Mouse (Mus musculus) limb, embryonic 13.5 days (tissue): ENCODE measurements around the gene Glyr1. TPM values are rescaled to one million over a fixed set of nuclear protein-coding genes. Genes with fewer than 3 reads are reported as not detected.

Experiments
- ATAC-seq: fragments of 200-750 bp; cut with Nextera tagmentation; 2 replicates; pipeline ENCODE4 v1.8.0; 2017; ENCODE audit warnings: low read depth, moderate number of reproducible peaks, moderate TSS enrichment; ENCODE audit not compliant: low FRiP score
- H3K27ac ChIP-seq: fragments of 300-500 bp; sonication (generic); 2 replicates; pipeline ENCODE4 v1.5.1; 2015; ENCODE audit warnings: inconsistent platforms, mild to moderate bottlenecking, moderate library complexity
- H3K27me3 ChIP-seq: fragments of 300-500 bp; sonication (generic); 2 replicates; pipeline ENCODE4 v1.6.1; 2015; ENCODE audit warnings: mild to moderate bottlenecking, inconsistent platforms
- H3K36me3 ChIP-seq: fragments of 300-500 bp; sonication (generic); 2 replicates; pipeline ENCODE4 v1.6.1; 2015; ENCODE audit warnings: inconsistent platforms, mild to moderate bottlenecking, moderate library complexity
- H3K4me1 ChIP-seq: fragments of 300-500 bp; sonication (generic); 2 replicates; pipeline ENCODE4 v1.6.1; 2015; ENCODE audit warnings: inconsistent platforms
- H3K4me2 ChIP-seq: fragments of 300-500 bp; sonication (generic); replicated peaks from 2 replicates; pipeline ENCODE4 v1.6.1; 2015; ENCODE audit warnings: inconsistent platforms, mild to moderate bottlenecking, moderate library complexity
- H3K4me3 ChIP-seq: fragments of 300-500 bp; sonication (generic); 2 replicates; pipeline ENCODE4 v1.5.1; 2015; ENCODE audit warnings: moderate library complexity, mild to moderate bottlenecking, inconsistent platforms
- H3K9ac ChIP-seq: fragments of 300-500 bp; sonication (generic); 2 replicates; pipeline ENCODE4 v1.6.1; 2015; ENCODE audit warnings: mild to moderate bottlenecking, inconsistent platforms
- H3K9me3 ChIP-seq: fragments of 300-500 bp; sonication (generic); 2 replicates; pipeline ENCODE4 v1.6.1; 2016; ENCODE audit warnings: inconsistent platforms
- WGBS: fragments of 180-500 bp; shearing (Covaris S2); methylation state at CpG from one replicate; pipeline ENCODE4 v1.1.7; 2015; 5-methylcytosine and 5-hydroxymethylcytosine counted together
- polyA plus RNA-seq: library from polyadenylated mRNA; unstranded; fragments of >200 nt; fragmentation: Nextera tagmentation; extraction: Ambion mirVana; gene quantifications from 2 replicates; pipeline ENCODE4 v1.2.1, GENCODE M21; 2015

Gene Glyr1
- polyA plus RNA-seq, 1 experiment from 2014 or later = 150 TPM

GRCm38 (mm10) chr16:5008076-5008475 lies 41.6 kb downstream of the Glyr1 start:
- peaks cover 10% of the 10 kb centered on the region for H3K4me1 ChIP-seq
- no peak overlapping the region for H3K9ac ChIP-seq
- H3K27ac ChIP-seq = no peak overlapping the region
- 79% methylated on average over 12 of the region's 12 CpGs for WGBS
- H3K9me3 ChIP-seq = no peaks in the 10 kb centered on the region
- H3K4me3 ChIP-seq = no peak overlapping the region
- H3K36me3 ChIP-seq = peaks cover 16% of the 10 kb centered on the region; the same call in 1 of the 2 replicates
- H3K27me3 ChIP-seq = no peaks in the 10 kb centered on the region
- H3K4me2 ChIP-seq = no peak overlapping the region
- ATAC-seq = no peak

- no peak overlapping the region for H3K9ac ChIP-seq
- no peak overlapping the region for H3K27ac ChIP-seq
- no peak for ATAC-seq
- H3K36me3 ChIP-seq = peaks cover 16% of the 10 kb centered on the region; the same call in 1 of the 2 replicates
- H3K4me3 ChIP-seq = no peak overlapping the region
- H3K9me3 ChIP-seq = no peaks in the 10 kb centered on the region
- peaks cover 6% of the 10 kb centered on the region for H3K4me1 ChIP-seq
- H3K4me2 ChIP-seq = no peak overlapping the region
- 48% methylated on average over 6 of the region's 6 CpGs for WGBS
- no peaks in the 10 kb centered on the region for H3K27me3 ChIP-seq
Observed at GRCm38 (mm10) chr16:5007492-5007891, 42.2 kb downstream of the Glyr1 start.

GRCm38 (mm10) chr16:5007067-5007466 lies 42.6 kb downstream of the Glyr1 start, which contains the start of gene Smim22:
Gene Smim22, plus strand, starts transcription at chr16:5007288.
- no peak for ATAC-seq
- Histone ChIP-seq H3K9me3 (no peaks in the 10 kb centered on the region), H3K36me3 (peaks cover 16% of the 10 kb centered on the region; the same call in 1 of the 2 replicates), H3K9ac (no peak within 1 kb of the TSS), H3K4me2 (no peak within 1 kb of the TSS), H3K4me1 (peaks cover 1% of the 10 kb centered on the region), H3K27me3 (no peaks in the 10 kb centered on the region), H3K4me3 (no peak within 1 kb of the TSS), H3K27ac (no peak within 1 kb of the TSS)
- 38% methylated on average over 5 of the region's 5 CpGs for WGBS

- H3K4me2 ChIP-seq = no peak overlapping the region
- no peaks in the 10 kb centered on the region for H3K9me3 ChIP-seq
- no peak for ATAC-seq
- no peaks in the 10 kb centered on the region for H3K27me3 ChIP-seq
- H3K9ac ChIP-seq = no peak overlapping the region
- H3K4me3 ChIP-seq = no peak overlapping the region
- peaks cover 5% of the 10 kb centered on the region; the same call in 1 of the 2 replicates for H3K4me1 ChIP-seq
- H3K36me3 ChIP-seq = no peaks in the 10 kb centered on the region
- H3K27ac ChIP-seq = no peak overlapping the region
- 66% methylated on average over 3 of the region's 3 CpGs for WGBS
Observed at GRCm38 (mm10) chr16:5000611-5001010, 49.1 kb downstream of the Glyr1 start.

GRCm38 (mm10) chr16:4998984-4999383 lies 50.7 kb downstream of the Glyr1 start:
- Histone ChIP-seq H3K27ac (no peak overlapping the region), H3K4me3 (no peak overlapping the region), H3K4me2 (no peak overlapping the region), H3K4me1 (peaks cover 5% of the 10 kb centered on the region; the same call in 1 of the 2 replicates), H3K27me3 (no peaks in the 10 kb centered on the region), H3K36me3 (no peaks in the 10 kb centered on the region), H3K9me3 (no peaks in the 10 kb centered on the region), H3K9ac (no peak overlapping the region)
- no peak for ATAC-seq
- WGBS = 51% methylated on average over 1 of the region's 1 CpGs

- H3K36me3 ChIP-seq = no peaks in the 10 kb centered on the region
- ATAC-seq = no peak
Observed at GRCm38 (mm10) chr16:4997553-4997952, 52.1 kb downstream of the Glyr1 start, which contains the start of gene Sept12. Gene Sept12, minus strand, starts transcription at chr16:4997852.

GRCm38 (mm10) chr16:4993276-4993675 lies 56.4 kb downstream of the Glyr1 start:
- Histone ChIP-seq H3K9me3 (no peaks in the 10 kb centered on the region), H3K36me3 (no peaks in the 10 kb centered on the region), H3K27ac (no peak overlapping the region), H3K9ac (no peak overlapping the region), H3K4me3 (no peak overlapping the region), H3K4me1 (peaks cover 5% of the 10 kb centered on the region; the same call in 1 of the 2 replicates), H3K4me2 (no peak overlapping the region), H3K27me3 (no peaks in the 10 kb centered on the region)
- ATAC-seq = no peak
- WGBS = 84% methylated on average over 4 of the region's 4 CpGs

More at GRCm38 (mm10) chr16:4997553-4997952, 52.1 kb downstream of the Glyr1 start, which contains the start of gene Sept12:
- Histone ChIP-seq H3K4me2 (no peak within 1 kb of the TSS), H3K9me3 (no peaks in the 10 kb centered on the region), H3K4me1 (peaks cover 5% of the 10 kb centered on the region; the same call in 1 of the 2 replicates), H3K27me3 (no peaks in the 10 kb centered on the region), H3K27ac (no peak within 1 kb of the TSS), H3K4me3 (no peak within 1 kb of the TSS), H3K9ac (no peak within 1 kb of the TSS)
- WGBS = 29% methylated on average over 3 of the region's 3 CpGs

- Histone ChIP-seq H3K27ac (no peak overlapping the region), H3K9ac (no peak overlapping the region), H3K9me3 (no peaks in the 10 kb centered on the region), H3K4me3 (no peak overlapping the region), H3K4me1 (no peaks in the 10 kb centered on the region), H3K36me3 (no peaks in the 10 kb centered on the region), H3K27me3 (no peaks in the 10 kb centered on the region), H3K4me2 (no peak overlapping the region)
- 90% methylated on average over 12 of the region's 12 CpGs for WGBS
- no peak for ATAC-seq
Observed at GRCm38 (mm10) chr16:4984717-4985116, 64.9 kb downstream of the Glyr1 start.

GRCm38 (mm10) chr16:4979755-4980380 lies 69.8 kb downstream of the Glyr1 start:
- Histone ChIP-seq H3K4me3 (no peak overlapping the region), H3K36me3 (no peaks in the 10 kb centered on the region), H3K4me2 (no peak overlapping the region), H3K27ac (no peak overlapping the region), H3K9ac (no peak overlapping the region), H3K4me1 (no peaks in the 10 kb centered on the region), H3K9me3 (no peaks in the 10 kb centered on the region), H3K27me3 (no peaks in the 10 kb centered on the region)
- 73% methylated on average over 4 of the region's 4 CpGs for WGBS
- no peak for ATAC-seq

GRCm38 (mm10) chr16:4978275-4979051 lies 71.2 kb downstream of the Glyr1 start:
- Histone ChIP-seq H3K36me3 (no peaks in the 10 kb centered on the region), H3K9me3 (no peaks in the 10 kb centered on the region), H3K4me3 (no peak overlapping the region), H3K4me2 (no peak overlapping the region), H3K4me1 (no peaks in the 10 kb centered on the region), H3K9ac (no peak overlapping the region), H3K27ac (no peak overlapping the region), H3K27me3 (no peaks in the 10 kb centered on the region)
- 66% methylated on average over 5 of the region's 5 CpGs for WGBS
- no peak for ATAC-seq

GRCm38 (mm10) chr16:4976180-4976579 lies 73.5 kb downstream of the Glyr1 start:
- Histone ChIP-seq H3K36me3 (no peaks in the 10 kb centered on the region), H3K4me1 (no peaks in the 10 kb centered on the region), H3K4me3 (no peak overlapping the region), H3K27me3 (no peaks in the 10 kb centered on the region), H3K27ac (no peak overlapping the region), H3K4me2 (no peak overlapping the region), H3K9ac (no peak overlapping the region), H3K9me3 (no peaks in the 10 kb centered on the region)
- WGBS = 75% methylated on average over 2 of the region's 2 CpGs
- no peak for ATAC-seq

GRCm38 (mm10) chr16:4974521-4974920 lies 75.1 kb downstream of the Glyr1 start:
- Histone ChIP-seq H3K9ac (no peak overlapping the region), H3K27ac (no peak overlapping the region), H3K4me1 (no peaks in the 10 kb centered on the region), H3K4me3 (no peak overlapping the region), H3K9me3 (no peaks in the 10 kb centered on the region), H3K4me2 (no peak overlapping the region), H3K27me3 (no peaks in the 10 kb centered on the region), H3K36me3 (no peaks in the 10 kb centered on the region)
- 77% methylated on average over 5 of the region's 5 CpGs for WGBS
- ATAC-seq = no peak
